Mouse (Mus musculus) brown adipose tissue, adult 24 weeks (tissue): ENCODE data around the gene Col5a3. TPM values are rescaled to one million over a fixed set of nuclear protein-coding genes. Genes with fewer than 3 reads are reported as not detected.
"Not testable (repeated sequence)": the region's sequence is repeated elsewhere in the genome, so short reads cannot be mapped to it uniquely, and the experiment has no call there.

Experiments used
- H3K27ac ChIP-seq: fragments of 200-500 bp; replicated peaks from 2 replicates; pipeline ENCODE4 v1.5.1; 2012; ENCODE audit warnings: low read depth, mild to moderate bottlenecking, low read length
- H3K4me1 ChIP-seq: fragments of 200-500 bp; 2 replicates; pipeline ENCODE4 v1.6.1; 2012; ENCODE audit warnings: low read length, mixed read lengths; ENCODE audit not compliant: control insufficient read depth, insufficient read depth, insufficient read length
- H3K4me3 ChIP-seq: fragments of 200-500 bp; 2 replicates; pipeline ENCODE4 v1.5.1; 2012; ENCODE audit warnings: low read depth, mild to moderate bottlenecking, low read length, moderate library complexity; ENCODE audit not compliant: insufficient read depth
- polyA plus RNA-seq: library from polyadenylated mRNA; stranded (reverse); fragments of >200 nt; gene quantifications from 2 replicates; pipeline ENCODE4 v1.2.4, GENCODE M21; 2012; ENCODE audit not compliant: missing spikeins, insufficient read depth, insufficient read length

Gene Col5a3
- 16.9 and 23.5 TPM in 2 replicates for polyA plus RNA-seq

DNA sequence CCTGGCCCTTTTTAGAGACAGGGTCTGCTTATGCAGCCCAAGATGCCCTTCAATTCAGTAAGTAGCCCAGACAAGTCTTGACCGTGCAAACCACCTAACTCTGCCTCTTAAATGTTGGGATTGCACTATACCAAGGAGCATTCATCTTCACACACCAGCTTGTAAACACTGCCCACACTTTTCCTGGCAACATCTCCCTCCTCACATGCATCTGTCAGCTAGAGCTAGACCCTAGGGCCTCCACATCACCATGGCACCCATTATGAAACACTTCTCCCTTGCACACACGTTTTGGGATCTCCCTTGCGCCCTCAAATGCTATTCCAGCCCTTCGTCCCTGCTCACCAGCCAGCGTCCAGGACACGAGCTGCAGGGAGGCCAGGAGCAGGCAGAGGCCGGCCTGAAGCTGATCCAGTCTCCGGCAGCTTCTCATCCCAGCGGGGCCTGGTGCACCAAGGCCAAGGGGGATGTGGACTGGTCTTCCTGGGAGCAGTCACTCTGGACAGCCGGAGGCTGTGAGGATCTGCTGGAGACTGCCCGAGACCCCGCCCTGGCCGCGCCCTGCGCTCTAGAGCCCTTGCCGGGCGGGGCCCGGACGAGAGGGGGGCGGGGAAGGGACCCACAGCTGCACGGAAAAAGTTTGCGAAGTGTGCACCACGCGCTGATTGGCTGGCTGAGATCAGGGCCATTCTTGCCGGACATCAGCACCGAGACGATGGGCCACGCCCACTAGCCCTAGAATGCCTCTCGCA lies at the start of gene Col5a3:
TSS of gene Col5a3 (minus strand) at position 547 of the 752 bp plus-strand sequence.
- Histone ChIP-seq H3K4me1 (peaks cover 12% of the 10 kb centered on the region), H3K27ac (0 out of 2 replicates have a peak within 1 kb of the TSS, but pooled peaks have one; percentile 7), H3K4me3 (peak within 1 kb of the TSS; percentile 51)

GRCm38 (mm10) chr9:20862225-20862624 lies 47.4 kb upstream of the Col5a3 start:
- H3K4me1 ChIP-seq, result no peaks in the 10 kb centered on the region
- no peak overlapping the region for H3K27ac ChIP-seq
- H3K4me3 ChIP-seq, result no peak overlapping the region

- no peak overlapping the region for H3K4me3 ChIP-seq
- H3K4me1 ChIP-seq, result no peaks in the 10 kb centered on the region
- H3K27ac ChIP-seq, result no peak overlapping the region
Observed at GRCm38 (mm10) chr9:20861821-20862220, 47.0 kb upstream of the Col5a3 start.

DNA sequence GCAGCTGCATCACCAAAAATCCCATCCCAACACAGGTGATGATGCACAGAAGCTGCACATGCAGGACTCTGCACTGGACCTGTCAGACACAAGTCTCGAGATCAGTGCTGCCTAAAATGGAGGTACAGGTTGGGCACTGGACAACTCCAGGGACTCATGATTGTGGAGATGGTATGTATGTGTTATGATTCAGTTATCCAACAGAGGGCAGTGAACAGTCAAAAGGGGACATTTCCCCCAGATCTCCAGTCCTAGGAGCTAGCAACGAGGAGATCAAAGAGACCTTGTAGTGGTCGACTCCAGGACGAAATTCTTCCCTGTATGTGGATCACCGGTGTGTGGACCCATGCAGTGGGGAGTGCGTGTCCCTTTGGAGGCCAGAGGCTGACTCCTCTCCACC lies 45.1 kb upstream of the Col5a3 start:
- no peaks in the 10 kb centered on the region for H3K4me1 ChIP-seq
- H3K4me3 ChIP-seq, result no peak overlapping the region
- no peak overlapping the region for H3K27ac ChIP-seq

- Histone ChIP-seq H3K27ac (no peak overlapping the region), H3K4me3 (no peak overlapping the region), H3K4me1 (no peaks in the 10 kb centered on the region)
Observed at GRCm38 (mm10) chr9:20857131-20857530, 42.3 kb upstream of the Col5a3 start.

- Histone ChIP-seq H3K27ac (no peak overlapping the region), H3K4me1 (no peaks in the 10 kb centered on the region), H3K4me3 (no peak overlapping the region)
Observed at GRCm38 (mm10) chr9:20850179-20850578, 35.3 kb upstream of the Col5a3 start.

- Histone ChIP-seq H3K4me3 (no peak overlapping the region), H3K27ac (no peak overlapping the region), H3K4me1 (no peaks in the 10 kb centered on the region)
Observed at GRCm38 (mm10) chr9:20842670-20843069, 27.8 kb upstream of the Col5a3 start.

DNA sequence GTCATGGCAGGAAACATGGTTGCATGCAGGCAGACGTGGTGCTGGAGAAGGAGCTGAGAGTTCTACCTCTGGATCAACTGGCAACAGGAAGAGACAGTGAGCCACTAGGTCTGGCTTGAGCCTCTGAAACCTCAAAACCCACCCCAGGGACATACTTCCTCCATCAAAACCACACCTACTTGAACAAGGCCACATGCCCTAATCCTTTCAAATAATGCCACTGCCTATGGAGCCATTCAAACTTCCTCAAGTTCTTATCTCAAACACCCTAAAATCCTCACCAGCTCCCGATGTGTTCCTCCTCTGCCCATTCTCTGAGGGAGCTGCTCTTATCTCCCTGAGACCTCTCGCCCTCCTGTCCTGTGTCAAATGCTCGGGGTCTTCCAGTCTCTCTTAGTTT lies 27.3 kb upstream of the Col5a3 start:
- H3K4me1 ChIP-seq, result no peaks in the 10 kb centered on the region
- no peak overlapping the region for H3K4me3 ChIP-seq
- no peak overlapping the region for H3K27ac ChIP-seq

GRCm38 (mm10) chr9:20838931-20839330 lies 24.1 kb upstream of the Col5a3 start:
- Histone ChIP-seq H3K4me3 (no peak overlapping the region), H3K27ac (no peak overlapping the region), H3K4me1 (no peaks in the 10 kb centered on the region)

GRCm38 (mm10) chr9:20837184-20837947 lies 22.5 kb upstream of the Col5a3 start:
- no peak overlapping the region for H3K4me3 ChIP-seq
- H3K27ac ChIP-seq, result no peak overlapping the region
- no peaks in the 10 kb centered on the region for H3K4me1 ChIP-seq

GRCm38 (mm10) chr9:20835431-20835954 lies 20.6 kb upstream of the Col5a3 start:
- not testable (repeated sequence) for H3K4me3 ChIP-seq, H3K4me1 ChIP-seq, H3K27ac ChIP-seq

DNA sequence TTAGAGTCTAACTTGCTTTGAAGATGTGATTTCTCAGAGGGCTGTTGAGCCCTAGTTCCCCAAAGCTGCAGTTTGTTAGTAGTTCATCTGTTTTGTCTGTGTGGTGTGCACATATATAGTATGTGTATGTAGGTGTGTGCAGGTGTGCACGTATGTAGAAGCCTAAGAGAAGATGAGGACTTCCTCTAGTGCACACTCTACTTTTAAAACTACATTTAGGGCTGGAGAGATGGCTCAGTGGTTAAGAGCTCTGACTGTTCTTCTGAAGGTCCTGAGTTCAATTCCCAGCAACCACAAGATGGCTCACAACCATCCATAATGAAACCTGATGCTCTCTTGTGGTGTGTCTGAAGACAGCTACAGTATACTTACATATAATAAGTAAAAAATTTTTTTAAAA lies 20.0 kb upstream of the Col5a3 start:
- peaks cover 2% of the 10 kb centered on the region; the same call in 1 of the 2 replicates for H3K4me1 ChIP-seq

GRCm38 (mm10) chr9:20830901-20831643 lies 16.2 kb upstream of the Col5a3 start:
- no peak overlapping the region for H3K4me3 ChIP-seq
- no peak overlapping the region for H3K27ac ChIP-seq
- peaks cover 2% of the 10 kb centered on the region; the same call in 1 of the 2 replicates for H3K4me1 ChIP-seq

More for the DNA sequence above, 20.0 kb upstream of the Col5a3 start:
- Histone ChIP-seq H3K4me3 (no peak overlapping the region), H3K27ac (no peak overlapping the region)

DNA sequence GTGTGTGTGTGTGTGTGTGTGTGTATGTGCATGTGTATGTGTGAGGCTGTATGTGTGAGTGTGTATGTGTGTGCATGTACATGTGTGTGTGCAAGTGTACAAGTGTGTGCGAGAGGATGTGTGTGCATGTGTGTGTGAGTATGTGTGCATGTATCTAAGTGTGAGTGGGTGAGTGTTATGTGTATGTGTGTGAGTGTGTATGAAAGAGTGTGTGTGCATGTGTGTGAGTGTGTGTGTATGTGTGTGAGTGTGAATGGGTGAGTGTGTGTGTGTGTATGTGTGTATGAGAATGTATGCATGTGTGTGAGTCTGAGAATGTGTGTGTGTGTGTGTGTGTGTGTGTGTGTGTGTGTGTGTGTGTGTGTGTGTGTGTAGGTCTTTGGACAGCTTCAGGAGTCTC lies 13.3 kb upstream of the Col5a3 start:
- no peak overlapping the region for H3K4me3 ChIP-seq
- H3K27ac ChIP-seq, result no peak overlapping the region

DNA sequence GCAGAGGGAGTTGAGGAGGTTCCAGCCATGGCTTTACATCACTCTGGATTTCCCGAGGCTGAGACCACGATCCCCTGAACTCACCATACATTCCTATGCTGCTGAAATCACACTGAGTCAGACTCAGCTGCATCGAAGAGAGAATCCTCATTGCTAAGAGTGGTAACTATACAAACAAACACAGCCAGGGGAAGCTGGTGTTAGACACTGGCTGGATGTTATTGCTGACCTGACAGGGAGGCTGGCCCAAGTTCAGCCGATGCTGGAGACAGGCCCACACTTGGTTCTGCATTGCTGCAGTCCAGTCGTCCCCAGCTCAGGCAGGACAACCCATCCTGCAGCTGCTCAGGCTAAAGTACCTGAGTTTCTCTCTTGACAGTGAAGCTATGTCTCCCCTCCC lies 10.9 kb upstream of the Col5a3 start:
- H3K4me1 ChIP-seq, result peaks cover 2% of the 10 kb centered on the region; the same call in 1 of the 2 replicates

More for the DNA sequence above, 13.3 kb upstream of the Col5a3 start:
- peaks cover 2% of the 10 kb centered on the region; the same call in 1 of the 2 replicates for H3K4me1 ChIP-seq

More for the DNA sequence above, 10.9 kb upstream of the Col5a3 start:
- Histone ChIP-seq H3K27ac (no peak overlapping the region), H3K4me3 (no peak overlapping the region)
